Mouse (Mus musculus) liver, embryonic 13.5 days (tissue): ENCODE measurements around the gene Ccnd3. TPM values are rescaled to one million over a fixed set of nuclear protein-coding genes. Genes with fewer than 3 reads are reported as not detected.

Source experiments
- ATAC-seq: fragments of 200-750 bp; cut with Nextera tagmentation; 2 replicates; pipeline ENCODE4 v1.8.0; 2017; ENCODE audit warnings: low read depth, mild to moderate bottlenecking, moderate number of reproducible peaks, moderate library complexity
- DNase-seq: peaks from one replicate; pipeline ENCODE4 v3.0.0; 2022
- H3K27ac ChIP-seq: fragments of 300-500 bp; sonication (generic); 2 replicates; pipeline ENCODE4 v1.5.1; 2015; ENCODE audit warnings: moderate library complexity, mild to moderate bottlenecking, inconsistent platforms
- H3K27me3 ChIP-seq: fragments of 300-500 bp; sonication (generic); 2 replicates; pipeline ENCODE4 v1.6.1; 2015; ENCODE audit warnings: mild to moderate bottlenecking, inconsistent platforms
- H3K36me3 ChIP-seq: fragments of 300-500 bp; sonication (generic); 2 replicates; pipeline ENCODE4 v1.6.1; 2015; ENCODE audit warnings: mild to moderate bottlenecking, inconsistent platforms
- H3K4me1 ChIP-seq: fragments of 300-500 bp; sonication (generic); replicated peaks from 2 replicates; pipeline ENCODE4 v1.6.1; 2015; ENCODE audit warnings: inconsistent platforms
- H3K4me2 ChIP-seq: fragments of 300-500 bp; sonication (generic); 2 replicates; pipeline ENCODE4 v1.6.1; 2015; ENCODE audit warnings: inconsistent platforms, mild to moderate bottlenecking, moderate library complexity
- H3K4me3 ChIP-seq: fragments of 300-500 bp; sonication (generic); replicated peaks from 2 replicates; pipeline ENCODE4 v1.5.1; 2015; ENCODE audit warnings: mild to moderate bottlenecking, inconsistent platforms
- H3K9ac ChIP-seq: fragments of 300-500 bp; sonication (generic); 2 replicates; pipeline ENCODE4 v1.6.1; 2015; ENCODE audit warnings: mild to moderate bottlenecking, inconsistent platforms
- H3K9me3 ChIP-seq: fragments of 300-500 bp; sonication (generic); replicated peaks from 2 replicates; pipeline ENCODE4 v1.6.1; 2016; ENCODE audit warnings: inconsistent platforms
- WGBS: fragments of 180-500 bp; shearing (Covaris S2); methylation state at CpG from one replicate; pipeline ENCODE4 v1.1.7; 2015; ENCODE audit not compliant: insufficient replicate concordance; 5-methylcytosine and 5-hydroxymethylcytosine counted together
- polyA plus RNA-seq: library from polyadenylated mRNA; unstranded; fragments of >200 nt; fragmentation: Nextera tagmentation; extraction: Ambion mirVana; gene quantifications from 2 replicates; pipeline ENCODE4 v1.2.1, GENCODE M21; 2015

Gene Ccnd3
- polyA plus RNA-seq, 1 experiment from 2014 or later: 400 TPM

- DNase-seq (no peak), ATAC-seq (no peak)
- Histone ChIP-seq H3K9ac (no peak overlapping the region), H3K27ac (no peak overlapping the region), H3K4me2 (no peak overlapping the region), H3K27me3 (no peaks in the 10 kb centered on the region), H3K4me3 (no peak overlapping the region), H3K36me3 (no peaks in the 10 kb centered on the region), H3K9me3 (no peaks in the 10 kb centered on the region), H3K4me1 (peaks cover 28% of the 10 kb centered on the region)
- 72% methylated on average over 10 of the region's 10 CpGs for WGBS
These were observed 49.8 kb downstream of the Ccnd3 start for GRCm38 (mm10) chr17:47554621-47555020.

DNA sequence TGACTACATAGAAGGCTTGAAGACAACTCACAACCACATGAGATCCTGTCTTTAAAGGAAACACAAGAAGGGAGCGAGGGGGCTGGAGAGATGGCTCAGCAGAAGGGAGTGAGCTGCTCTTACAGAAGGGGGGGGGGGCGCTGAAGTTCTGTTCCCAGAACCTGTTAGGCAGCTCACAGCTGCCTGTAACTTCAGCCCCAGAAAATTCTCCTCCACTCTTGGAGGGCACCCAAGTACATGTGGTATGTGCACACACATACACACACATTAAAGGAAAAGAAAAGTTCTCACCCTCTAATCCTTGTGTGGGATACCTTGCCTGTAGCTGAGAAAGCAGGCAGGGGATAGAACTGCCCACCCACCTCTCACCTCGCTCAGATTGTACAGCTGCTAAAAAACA lies 52.3 kb downstream of the Ccnd3 start:
- ATAC-seq (no peak), DNase-seq (no peak)
- no peak overlapping the region for H3K4me3 ChIP-seq
- no peaks in the 10 kb centered on the region for H3K9me3 ChIP-seq
- no peaks in the 10 kb centered on the region for H3K27me3 ChIP-seq
- H3K27ac ChIP-seq: no peak overlapping the region
- WGBS: 53% methylated on average over 3 of the region's 3 CpGs
- no peaks in the 10 kb centered on the region for H3K36me3 ChIP-seq
- H3K4me2 ChIP-seq: no peak overlapping the region
- H3K4me1 ChIP-seq: peaks cover 25% of the 10 kb centered on the region
- peak overlapping the region; percentile 22; the same call in 1 of the 2 replicates for H3K9ac ChIP-seq

- Histone ChIP-seq H3K27ac (peak overlapping the region; percentile 53), H3K4me1 (peaks cover 43% of the 10 kb centered on the region), H3K27me3 (no peaks in the 10 kb centered on the region), H3K9ac (no peak overlapping the region), H3K36me3 (no peaks in the 10 kb centered on the region), H3K4me3 (no peak overlapping the region), H3K4me2 (no peak overlapping the region), H3K9me3 (no peaks in the 10 kb centered on the region)
- 69% methylated on average over 6 of the region's 6 CpGs for WGBS
- ATAC-seq (no peak), DNase-seq (no peak)
These were observed 54.9 kb downstream of the Ccnd3 start for GRCm38 (mm10) chr17:47559726-47560125.

- Histone ChIP-seq H3K36me3 (no peaks in the 10 kb centered on the region), H3K27ac (0 out of 2 replicates have a peak overlapping the region, but pooled peaks have one; percentile 21), H3K4me2 (no peak overlapping the region), H3K9ac (no peak overlapping the region), H3K27me3 (no peaks in the 10 kb centered on the region), H3K4me1 (peaks cover 68% of the 10 kb centered on the region), H3K4me3 (no peak overlapping the region), H3K9me3 (no peaks in the 10 kb centered on the region)
- WGBS: 76% methylated on average over 6 of the region's 6 CpGs
- DNase-seq (no peak), ATAC-seq (no peak)
These were observed 58.0 kb downstream of the Ccnd3 start for GRCm38 (mm10) chr17:47562875-47563274.

- Histone ChIP-seq H3K9ac (0 out of 2 replicates have a peak overlapping the region, but pooled peaks have one; percentile 23), H3K27ac (peak overlapping the region; percentile 61), H3K4me1 (peaks cover 78% of the 10 kb centered on the region), H3K9me3 (no peaks in the 10 kb centered on the region), H3K4me3 (no peak overlapping the region), H3K27me3 (no peaks in the 10 kb centered on the region), H3K36me3 (no peaks in the 10 kb centered on the region), H3K4me2 (peak overlapping the region; percentile 20; the same call in 1 of the 2 replicates)
- 23% methylated on average over 5 of the region's 5 CpGs for whole genome bisulfite sequencing
- ATAC-seq (no peak), DNase-seq (no peak)
These were observed 59.8 kb downstream of the Ccnd3 start for GRCm38 (mm10) chr17:47564612-47565011.

GRCm38 (mm10) chr17:47566133-47566532 lies 61.3 kb downstream of the Ccnd3 start:
- H3K4me2 ChIP-seq: no peak overlapping the region
- no peaks in the 10 kb centered on the region for H3K27me3 ChIP-seq
- H3K36me3 ChIP-seq: no peaks in the 10 kb centered on the region
- peak overlapping the region; percentile 37; the same call in 1 of the 2 replicates for H3K9ac ChIP-seq
- no peak for DNase-seq
- H3K27ac ChIP-seq: peak overlapping the region; percentile 56; the same call in 1 of the 2 replicates
- H3K4me3 ChIP-seq: no peak overlapping the region
- ATAC-seq: no peak
- no peaks in the 10 kb centered on the region for H3K9me3 ChIP-seq
- WGBS: 49% methylated on average over 2 of the region's 2 CpGs
- H3K4me1 ChIP-seq: peaks cover 68% of the 10 kb centered on the region

DNA sequence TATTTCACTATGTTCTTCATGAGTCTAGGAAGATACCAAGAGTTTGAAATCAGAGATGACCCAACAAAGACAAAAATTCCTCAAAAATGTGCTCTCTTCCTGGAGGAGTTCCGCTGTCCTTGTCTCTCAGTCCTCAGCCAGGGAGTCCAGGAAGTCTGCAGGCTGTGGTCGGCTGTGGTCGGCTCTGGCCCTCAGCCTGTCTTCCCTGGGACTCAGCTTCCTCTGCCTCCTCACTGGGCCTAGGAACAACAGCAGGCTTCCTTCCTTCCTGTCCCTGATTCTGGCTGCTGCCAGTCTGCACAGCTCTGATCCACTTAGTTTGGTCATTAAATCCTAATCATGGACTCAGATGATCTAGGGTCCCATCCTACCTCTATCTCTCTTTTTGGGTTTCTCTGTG lies 62.4 kb downstream of the Ccnd3 start:
- Histone ChIP-seq H3K9me3 (no peaks in the 10 kb centered on the region), H3K9ac (peak overlapping the region; percentile 58; the same call in 1 of the 2 replicates), H3K4me3 (no peak overlapping the region), H3K27ac (peak overlapping the region; percentile 90), H3K27me3 (no peaks in the 10 kb centered on the region), H3K4me1 (peaks cover 77% of the 10 kb centered on the region), H3K4me2 (no peak overlapping the region), H3K36me3 (no peaks in the 10 kb centered on the region)
- ATAC-seq: no peak
- 46% methylated on average over 3 of the region's 3 CpGs for WGBS
- no peak for DNase-seq

DNA sequence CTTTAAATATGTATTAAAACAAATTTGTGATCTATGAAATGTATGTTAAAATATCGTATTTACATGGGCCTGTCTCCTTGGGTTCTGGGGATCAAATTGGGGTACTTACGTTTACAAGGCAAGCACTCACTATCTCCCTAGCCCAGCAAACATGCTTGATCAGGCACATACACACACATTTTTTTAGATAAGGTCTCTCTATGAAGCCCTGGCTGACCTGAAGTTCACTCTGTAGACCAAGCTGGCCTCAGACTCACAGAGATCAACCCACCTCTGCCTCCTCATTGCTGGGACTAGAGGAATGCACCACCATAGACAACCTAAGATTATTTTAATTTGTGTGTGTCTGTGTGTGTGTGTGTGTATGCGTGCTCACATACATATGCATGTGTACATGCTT lies 63.5 kb downstream of the Ccnd3 start:
- Histone ChIP-seq H3K36me3 (no peaks in the 10 kb centered on the region), H3K9ac (peak overlapping the region; percentile 58), H3K4me1 (peaks cover 78% of the 10 kb centered on the region), H3K27ac (peak overlapping the region; percentile 90), H3K27me3 (no peaks in the 10 kb centered on the region), H3K4me2 (peak overlapping the region; percentile 55), H3K4me3 (no peak overlapping the region), H3K9me3 (no peaks in the 10 kb centered on the region)
- 40% methylated on average over 3 of the region's 3 CpGs for WGBS
- DNase-seq (peak; percentile 71), ATAC-seq (peak; percentile 97)

GRCm38 (mm10) chr17:47568951-47569527 lies 64.2 kb downstream of the Ccnd3 start:
- Histone ChIP-seq H3K9me3 (no peaks in the 10 kb centered on the region), H3K27ac (peak overlapping the region; percentile 90), H3K27me3 (no peaks in the 10 kb centered on the region), H3K4me2 (peak overlapping the region; percentile 55), H3K4me3 (no peak overlapping the region), H3K9ac (peak overlapping the region; percentile 58), H3K4me1 (peaks cover 76% of the 10 kb centered on the region), H3K36me3 (no peaks in the 10 kb centered on the region)
- 84% methylated on average over 10 of the region's 10 CpGs for WGBS
- ATAC-seq (peak; percentile 7; the same call in 1 of the 2 replicates), DNase-seq (no peak)

GRCm38 (mm10) chr17:47571621-47572020 lies 66.8 kb downstream of the Ccnd3 start:
- peak overlapping the region; percentile 23; the same call in 1 of the 2 replicates for H3K27ac ChIP-seq
- H3K4me1 ChIP-seq: peaks cover 62% of the 10 kb centered on the region
- H3K9me3 ChIP-seq: no peaks in the 10 kb centered on the region
- no peak for ATAC-seq
- H3K4me2 ChIP-seq: no peak overlapping the region
- H3K27me3 ChIP-seq: no peaks in the 10 kb centered on the region
- DNase-seq: no peak
- H3K9ac ChIP-seq: no peak overlapping the region
- H3K36me3 ChIP-seq: no peaks in the 10 kb centered on the region
- 66% methylated on average over 7 of the region's 7 CpGs for WGBS
- H3K4me3 ChIP-seq: no peak overlapping the region

DNA sequence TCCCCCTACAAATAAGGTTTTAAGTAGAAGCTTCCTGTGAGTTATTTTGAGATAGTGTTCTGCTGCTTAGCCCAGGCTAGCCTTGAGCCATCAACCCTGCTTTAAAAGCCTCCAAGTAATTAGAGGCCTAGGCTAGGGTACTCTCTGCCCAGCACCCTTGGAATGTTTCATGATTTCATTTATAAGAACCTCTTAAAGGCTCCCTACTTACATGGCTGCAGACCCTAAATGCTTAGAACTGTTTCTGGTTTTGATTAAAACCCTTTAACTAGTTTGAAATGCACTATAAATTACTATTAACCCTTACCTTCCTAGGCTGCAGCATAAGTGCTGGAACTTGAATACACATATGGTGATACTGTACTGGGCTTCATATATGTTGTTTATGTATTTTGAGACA lies 67.6 kb downstream of the Ccnd3 start:
- DNase-seq (no peak), ATAC-seq (no peak)
- Histone ChIP-seq H3K4me2 (no peak overlapping the region), H3K9me3 (no peaks in the 10 kb centered on the region), H3K4me3 (no peak overlapping the region), H3K4me1 (peaks cover 56% of the 10 kb centered on the region), H3K36me3 (no peaks in the 10 kb centered on the region), H3K27me3 (no peaks in the 10 kb centered on the region), H3K27ac (no peak overlapping the region), H3K9ac (no peak overlapping the region)

DNA sequence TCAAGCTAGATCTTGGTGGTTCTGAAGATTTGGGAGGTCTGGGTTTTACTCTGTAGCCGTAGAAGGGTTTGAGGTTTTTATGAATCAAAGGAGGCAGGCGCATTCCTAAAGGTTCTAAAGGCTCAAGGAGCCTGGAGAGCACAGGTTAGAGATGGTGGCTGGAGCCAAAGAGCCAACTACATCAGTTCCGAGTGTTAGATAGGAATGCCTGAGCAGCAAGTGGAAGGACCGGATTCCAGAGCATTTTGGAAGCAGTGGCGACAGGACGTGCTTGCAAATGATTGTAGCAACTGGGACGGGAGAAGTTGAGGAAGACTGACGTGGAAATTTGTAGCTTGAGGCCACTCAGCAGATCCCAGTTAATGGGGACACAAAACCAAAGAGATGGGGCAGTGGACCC lies 69.2 kb downstream of the Ccnd3 start:
- Histone ChIP-seq H3K27me3 (no peaks in the 10 kb centered on the region), H3K4me1 (peaks cover 56% of the 10 kb centered on the region), H3K36me3 (no peaks in the 10 kb centered on the region), H3K9ac (no peak overlapping the region), H3K27ac (no peak overlapping the region), H3K9me3 (no peaks in the 10 kb centered on the region), H3K4me3 (no peak overlapping the region), H3K4me2 (no peak overlapping the region)
- DNase-seq (no peak), ATAC-seq (no peak)
- 67% methylated on average over 8 of the region's 8 CpGs for WGBS
